Mouse (Mus musculus) testis, adult 2 months (tissue): ENCODE results near the gene Klf14.

ENCODE experiments used
- CTCF ChIP-seq: fragments of 200-500 bp; IDR thresholded peaks from 2 replicates; pipeline ENCODE4 v1.5.1; 2012; ENCODE audit warnings: low read depth, mild to moderate bottlenecking, inconsistent platforms, low read length, moderate library complexity; ENCODE audit not compliant: control insufficient read depth, insufficient read depth, insufficient replicate concordance
- POLR2A ChIP-seq: fragments of 200-500 bp; IDR thresholded peaks from 2 replicates; pipeline ENCODE4 v1.6.1; 2012; ENCODE audit warnings: low read depth, mild to moderate bottlenecking, inconsistent platforms, low read length, moderate library complexity; ENCODE audit not compliant: control insufficient read depth

DNA sequence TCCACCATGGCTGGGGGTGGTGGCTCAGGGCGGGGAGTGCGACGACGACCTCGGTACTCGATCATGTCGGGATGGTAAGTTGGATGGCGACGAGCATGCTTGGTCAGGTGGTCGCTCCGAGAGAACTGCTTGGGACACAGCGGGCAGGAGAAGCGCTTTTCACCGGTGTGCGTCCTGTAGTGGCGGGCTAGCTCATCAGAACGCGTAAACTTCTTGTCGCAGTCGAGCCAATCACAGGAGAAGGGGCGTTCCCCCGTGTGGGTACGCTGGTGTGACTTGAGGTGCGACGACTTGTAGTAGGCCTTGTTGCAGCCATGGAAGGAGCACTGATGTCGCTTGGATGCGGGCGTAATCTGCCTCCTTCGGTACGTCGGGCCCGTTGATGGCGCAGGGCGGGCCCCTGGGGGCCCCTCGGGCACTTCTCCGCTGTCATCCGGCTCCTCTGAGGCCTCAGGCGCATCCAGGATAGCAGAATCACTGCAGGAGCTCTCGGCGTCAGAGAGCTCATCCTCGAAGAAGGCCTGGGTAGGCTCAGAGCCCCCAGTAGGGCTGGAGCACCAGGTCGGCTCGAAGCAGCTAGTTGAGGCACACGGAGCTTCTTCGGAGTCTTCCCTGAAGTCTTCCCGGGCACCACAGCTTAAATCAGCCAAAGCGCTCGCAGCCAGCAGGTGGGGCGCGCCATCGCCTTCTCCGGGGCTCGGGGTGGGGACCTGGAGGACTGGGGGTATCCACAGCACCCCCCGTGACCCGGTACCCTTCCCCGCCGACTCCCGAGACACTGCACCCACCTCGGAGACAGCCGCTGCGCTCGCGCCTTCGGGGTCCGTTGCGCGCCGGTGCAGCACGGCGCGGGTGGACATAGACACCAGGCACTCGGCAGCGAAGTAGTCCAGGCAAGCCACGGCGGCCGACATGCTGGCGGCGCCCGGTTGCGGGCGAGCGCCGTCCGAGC lies 818 bp downstream of the Klf14 start:
- no peak for TF ChIP-seq POLR2A
- no peak for TF ChIP-seq CTCF
